Mouse (Mus musculus) gastrocnemius, postnatal 10 days (tissue): ENCODE results near the gene Tab1. TPM values are rescaled to one million over a fixed set of nuclear protein-coding genes. Genes with fewer than 3 reads are reported as not detected.
"Not testable (repeated sequence)": the region's sequence is repeated elsewhere in the genome, so short reads cannot be mapped to it uniquely, and the experiment has no call there.

Experiments
- DNase-seq: peaks from one replicate; pipeline ENCODE4 v3.0.0; 2021; ENCODE audit warnings: mixed read lengths
- total RNA-seq, 2 experiments: library from RNA; stranded (reverse); gene quantifications; 2 replicates each; pipeline ENCODE4 v1.2.3; 2021

The Tab1 gene
- total RNA-seq, 2 experiments from 2014 or later = 17.1 to 20.6 TPM

- DNase-seq = no peak
Measured at GRCm38 (mm10) chr15:80105490-80106410, 27.2 kb upstream of the Tab1 start.

GRCm38 (mm10) chr15:80107143-80107542 lies 25.8 kb upstream of the Tab1 start:
- no peak for DNase-seq

- DNase-seq = no peak
Measured at GRCm38 (mm10) chr15:80107575-80107974, 25.4 kb upstream of the Tab1 start.

GRCm38 (mm10) chr15:80111436-80111835 lies 21.5 kb upstream of the Tab1 start:
- no peak for DNase-seq

GRCm38 (mm10) chr15:80112499-80112898 lies 20.4 kb upstream of the Tab1 start:
- no peak for DNase-seq

GRCm38 (mm10) chr15:80114414-80114813 lies 18.5 kb upstream of the Tab1 start:
- DNase-seq = no peak

GRCm38 (mm10) chr15:80115256-80115655 lies 17.7 kb upstream of the Tab1 start:
- no peak for DNase-seq

- no peak for DNase-seq
Measured at GRCm38 (mm10) chr15:80115866-80116794, 16.8 kb upstream of the Tab1 start.

GRCm38 (mm10) chr15:80117154-80117553 lies 15.8 kb upstream of the Tab1 start:
- DNase-seq = no peak

GRCm38 (mm10) chr15:80119076-80119475 lies 13.9 kb upstream of the Tab1 start:
- DNase-seq = no peak

- DNase-seq = no peak
Measured at GRCm38 (mm10) chr15:80121721-80122325, 11.1 kb upstream of the Tab1 start.

- not testable (repeated sequence) for DNase-seq
Measured at GRCm38 (mm10) chr15:80122431-80122830, 10.5 kb upstream of the Tab1 start.

GRCm38 (mm10) chr15:80124651-80125050 lies 8.3 kb upstream of the Tab1 start:
- no peak for DNase-seq

- DNase-seq = no peak
Measured at GRCm38 (mm10) chr15:80127191-80127590, 5.7 kb upstream of the Tab1 start.

GRCm38 (mm10) chr15:80129982-80130381 lies 2.9 kb upstream of the Tab1 start:
- DNase-seq = no peak

GRCm38 (mm10) chr15:80130689-80131088 lies 2.2 kb upstream of the Tab1 start:
- no peak for DNase-seq

- DNase-seq = no peak
Measured at GRCm38 (mm10) chr15:80131421-80131820, 1.5 kb upstream of the Tab1 start.

- DNase-seq = no peak
Measured at GRCm38 (mm10) chr15:80132452-80132851, 475 bp upstream of the Tab1 start.

GRCm38 (mm10) chr15:80133682-80134449 lies 939 bp downstream of the Tab1 start:
- DNase-seq = no peak

- DNase-seq = no peak
Measured at GRCm38 (mm10) chr15:80134450-80134847, 1.5 kb downstream of the Tab1 start.

GRCm38 (mm10) chr15:80135499-80135898 lies 2.6 kb downstream of the Tab1 start:
- DNase-seq = no peak

GRCm38 (mm10) chr15:80136645-80137044 lies 3.7 kb downstream of the Tab1 start:
- no peak for DNase-seq
